Mouse (Mus musculus) bone marrow macrophage, adult 2 months (primary cell): ENCODE data around the gene Rnf115.
A peak's percentile ranks its signal among the peaks of the same experiment; 100 is the strongest.

Experiments
- CTCF ChIP-seq: IDR thresholded peaks from 2 replicates; pipeline ENCODE4 v1.5.1; 2012; ENCODE audit warnings: low read depth, mild to moderate bottlenecking, low read length, moderate library complexity
- POLR2A ChIP-seq: IDR thresholded peaks from 2 replicates; pipeline ENCODE4 v1.6.1; 2012; ENCODE audit warnings: mild to moderate bottlenecking, low read depth, low read length, borderline replicate concordance

DNA sequence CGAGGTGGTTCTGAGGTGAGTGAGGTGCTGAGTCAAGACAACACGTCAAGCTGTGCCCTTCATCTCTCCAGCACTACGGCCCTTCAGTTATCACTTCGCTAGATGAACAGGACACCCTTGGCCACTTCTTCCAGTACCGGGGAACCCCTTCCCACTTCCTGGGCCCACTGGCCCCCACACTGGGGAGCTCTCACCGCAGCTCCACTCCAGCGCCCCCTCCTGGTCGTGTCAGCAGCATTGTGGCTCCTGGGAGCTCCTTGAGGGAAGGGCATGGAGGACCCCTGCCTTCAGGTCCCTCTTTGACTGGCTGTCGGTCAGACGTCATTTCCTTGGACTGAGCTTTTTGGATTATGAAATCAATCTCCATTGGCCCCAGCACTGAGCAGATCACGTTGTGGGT lies 22.7 kb upstream of the Rnf115 start:
- TF ChIP-seq POLR2A: no peak
- peak; percentile 60 for TF ChIP-seq CTCF
